Mouse (Mus musculus) natural killer cell, adult 2 months (primary cell): ENCODE measurements at regions not wholly inside any gene's neighbourhood (a gene's known extent, or its start where the extent isn't known, plus 50 kb on each side); places are given as distances from the start of the nearest gene placed in this dataset.

Experiments
- DNase-seq, 2 experiments: peaks; one replicate each; pipeline ENCODE4 v3.0.0; 2022; ENCODE audit warnings: low spot score in 2 of 2

- no peak for DNase-seq
These were observed 532.8 kb downstream of the Tfec start for GRCm38 (mm10) chr6:16365450-16365849.

- no peak for DNase-seq
These were observed 536.2 kb downstream of the Tfec start for GRCm38 (mm10) chr6:16362057-16362456.

GRCm38 (mm10) chr6:16359881-16360711, 538.1 kb downstream of the Tfec start:
- peak in 1 of 2 experiments; percentile 5 for DNase-seq

GRCm38 (mm10) chr6:16359464-16359863, 538.8 kb downstream of the Tfec start:
- no peak for DNase-seq

GRCm38 (mm10) chr6:16333638-16334037, 564.6 kb downstream of the Tfec start:
- no peak for DNase-seq

GRCm38 (mm10) chr6:16314305-16315010, 583.8 kb downstream of the Tfec start:
- no peak for DNase-seq

GRCm38 (mm10) chr6:16312915-16313314, 585.3 kb downstream of the Tfec start:
- no peak for DNase-seq

- DNase-seq, result no peak
These were observed 563.0 kb downstream of the Mdfic start for GRCm38 (mm10) chr6:16283328-16284072.

GRCm38 (mm10) chr6:16281938-16282337, 561.5 kb downstream of the Mdfic start:
- no peak for DNase-seq
